12 mouse cellular contexts compared by ENCODE assay signal in genomic region chr13:109262501-109262900, GRCm38 (mm10).
A peak's percentile ranks its signal among the peaks of the same experiment; 100 is the strongest.
DNase-seq lines count a peak whose midpoint lies in the region; ATAC-seq and TF ChIP-seq lines count a peak whose summit lies in the region.
"Had no signal": no experiment of that assay in that cellular context is flagged by ENCODE, and none has a peak within 500 bp of the region (broad histone marks: within the 10 kb centered on the region; RNA-seq: fewer than 3 reads in every experiment).

No protein-coding gene starts in this region.

- TF ChIP-seq POLR2A in cortical plate, adult 2 months (IDR thresholded peaks at IDR 0.05; ENCODE audit: extremely low read depth, insufficient read depth, low read length) = no peak

- no peaks in the 10 kb centered on the region for H3K27me3 ChIP-seq in hindbrain, embryonic 10.5 days (ENCODE audit: insufficient read depth, poor library complexity, severe bottlenecking)
- H3K27me3 ChIP-seq in hindbrain, embryonic 11.5 days (ENCODE audit: control insufficient read depth, insufficient read depth, low read length) = no peaks in the 10 kb centered on the region
- no peaks in the 10 kb centered on the region for H3K27me3 ChIP-seq in hindbrain, embryonic 16.5 days (replicated peaks; ENCODE audit: control insufficient read depth, insufficient read depth, low read length)
- H3K27me3 ChIP-seq in midbrain, embryonic 14.5 days (ENCODE audit: control insufficient read depth, insufficient read depth, low read length) = peaks cover 3% of the 10 kb centered on the region; the same call in 1 of the 2 replicates
- H3K27me3 ChIP-seq: CH12.LX had no signal

- H3K27ac ChIP-seq in hindbrain, embryonic 10.5 days = no peak overlapping the region; the same call in 1 of the 2 replicates
- no peak overlapping the region for H3K27ac ChIP-seq in hindbrain, embryonic 11.5 days (ENCODE audit: low read depth, low read length)
- 0 out of 2 replicates have a peak overlapping the region, but pooled peaks have one; percentile 7 for H3K27ac ChIP-seq in cortical plate, adult 2 months (ENCODE audit: insufficient read depth, low read length)
- no peak overlapping the region for H3K27ac ChIP-seq in hindbrain, embryonic 16.5 days (ENCODE audit: low read depth, low read length)
- no peak overlapping the region for H3K27ac ChIP-seq in midbrain, embryonic 14.5 days (replicated peaks; ENCODE audit: low read depth, low read length)
- H3K27ac ChIP-seq: forebrain, embryonic 10.5 days had no signal

- no peak for ATAC-seq in hindbrain, embryonic 11.5 days (ENCODE audit: low FRiP score)
- no peak for ATAC-seq in hindbrain, embryonic 16.5 days
- ATAC-seq in midbrain, embryonic 14.5 days (ENCODE audit: low FRiP score, low TSS enrichment) = no peak

- H3K9me3 ChIP-seq in hindbrain, embryonic 10.5 days = no peaks in the 10 kb centered on the region
- H3K9me3 ChIP-seq in hindbrain, embryonic 11.5 days (ENCODE audit: control insufficient read depth, low read length) = no peaks in the 10 kb centered on the region
- no peaks in the 10 kb centered on the region for H3K9me3 ChIP-seq in hindbrain, embryonic 16.5 days (ENCODE audit: control insufficient read depth, low read length)
- H3K9me3 ChIP-seq in midbrain, embryonic 14.5 days (ENCODE audit: control insufficient read depth, low read length) = no peaks in the 10 kb centered on the region
- H3K9me3 ChIP-seq: forebrain, embryonic 10.5 days had no signal

- H3K36me3 ChIP-seq in hindbrain, embryonic 10.5 days = no peaks in the 10 kb centered on the region
- H3K36me3 ChIP-seq in hindbrain, embryonic 11.5 days (ENCODE audit: control insufficient read depth, insufficient read depth, low read length) = no peaks in the 10 kb centered on the region
- H3K36me3 ChIP-seq in hindbrain, embryonic 16.5 days (ENCODE audit: control insufficient read depth, insufficient read depth, low read length) = no peaks in the 10 kb centered on the region
- H3K36me3 ChIP-seq in midbrain, embryonic 14.5 days (ENCODE audit: control insufficient read depth, insufficient read depth, low read length) = no peaks in the 10 kb centered on the region
- H3K36me3 ChIP-seq: forebrain, embryonic 10.5 days had no signal

- peaks cover 33% of the 10 kb centered on the region for H3K4me1 ChIP-seq in hindbrain, embryonic 10.5 days (replicated peaks)
- no peaks in the 10 kb centered on the region for H3K4me1 ChIP-seq in hindbrain, embryonic 11.5 days (replicated peaks; ENCODE audit: control insufficient read depth, insufficient read depth, low read length)
- H3K4me1 ChIP-seq in cortical plate, adult 2 months (ENCODE audit: control insufficient read depth, insufficient read depth, low read length) = peaks cover 1% of the 10 kb centered on the region; the same call in 1 of the 2 replicates
- peaks cover 6% of the 10 kb centered on the region for H3K4me1 ChIP-seq in hindbrain, embryonic 16.5 days (ENCODE audit: control insufficient read depth, insufficient read depth, low read depth, low read length)
- H3K4me1 ChIP-seq in midbrain, embryonic 14.5 days (ENCODE audit: control insufficient read depth, insufficient read depth, low read length) = peaks cover 11% of the 10 kb centered on the region

- no peak overlapping the region for H3K4me2 ChIP-seq in hindbrain, embryonic 11.5 days (replicated peaks; ENCODE audit: low read depth, low read length)
- H3K4me2 ChIP-seq in hindbrain, embryonic 16.5 days (ENCODE audit: low read length) = peak overlapping the region; percentile 34; the same call in 1 of the 2 replicates
- 0 out of 2 replicates have a peak overlapping the region, but pooled peaks have one; percentile 7 for H3K4me2 ChIP-seq in midbrain, embryonic 14.5 days (ENCODE audit: low read length)

- no peak for DNase-seq in hindbrain, embryonic 10.5 days (ENCODE audit: low spot score)
- no peak for DNase-seq in hindbrain, embryonic 11.5 days (ENCODE audit: low spot score)
- DNase-seq in midbrain, embryonic 14.5 days = no peak
- no peak for DNase-seq in adrenal gland, postnatal 36 days
- DNase-seq in layer of hippocampus, adult 9-11 months = no peak
- DNase-seq in urinary bladder, postnatal 25 days (ENCODE audit: low spot score) = no peak
- DNase-seq: cerebellum, adult 18-20 months; left cerebral cortex, postnatal 4 days had no signal

- H3K4me3 ChIP-seq in hindbrain, embryonic 10.5 days = peak overlapping the region; percentile 61
- H3K4me3 ChIP-seq in hindbrain, embryonic 11.5 days (ENCODE audit: low read depth, low read length) = no peak overlapping the region; the same call in 1 of the 2 replicates
- 0 out of 2 replicates have a peak overlapping the region, but pooled peaks have one; percentile 5 for H3K4me3 ChIP-seq in cortical plate, adult 2 months (ENCODE audit: insufficient read depth, low read length)
- H3K4me3 ChIP-seq in hindbrain, embryonic 16.5 days (ENCODE audit: low read length) = no peak overlapping the region
- H3K4me3 ChIP-seq in midbrain, embryonic 14.5 days (replicated peaks; ENCODE audit: low read depth, low read length) = no peak overlapping the region

- 85% methylated on average over 5 of the region's 5 CpGs for whole genome bisulfite sequencing in hindbrain, embryonic 10.5 days
- WGBS in hindbrain, embryonic 11.5 days = 77% methylated on average over 5 of the region's 5 CpGs
- WGBS in hindbrain, embryonic 16.5 days = 89% methylated on average over 5 of the region's 5 CpGs
- WGBS in midbrain, embryonic 14.5 days = 86% methylated on average over 5 of the region's 5 CpGs

- TF ChIP-seq CTCF in cortical plate, adult 2 months (IDR thresholded peaks at IDR 0.05; ENCODE audit: extremely low read depth, insufficient read depth, low read length) = no peak

- H3K9ac ChIP-seq in hindbrain, embryonic 11.5 days (ENCODE audit: low read depth, low read length) = no peak overlapping the region
- H3K9ac ChIP-seq in hindbrain, embryonic 16.5 days (ENCODE audit: low read depth, low read length) = no peak overlapping the region
- no peak overlapping the region for H3K9ac ChIP-seq in midbrain, embryonic 14.5 days (replicated peaks; ENCODE audit: low read length)

Comparison
In these comparisons a context has a peak if more than half of its experiments do, and no peak if none do; other contexts are left out.
1. H3K4me3 ChIP-seq: peak in hindbrain, embryonic 10.5 days (single experiment) and cortical plate, adult 2 months (single experiment); none in hindbrain, embryonic 11.5 days (single experiment), hindbrain, embryonic 16.5 days (single experiment) and midbrain, embryonic 14.5 days (single experiment).